Mouse (Mus musculus) hindbrain, embryonic 16.5 days (tissue): ENCODE measurements around the gene Fut1. TPM values are rescaled to one million over a fixed set of nuclear protein-coding genes. Genes with fewer than 3 reads are reported as not detected.

Experiments
- ATAC-seq: fragments of 200-750 bp; cut with Nextera tagmentation; 2 replicates; pipeline ENCODE4 v1.8.0; 2017; ENCODE audit warnings: moderate TSS enrichment, moderate library complexity
- H3K27ac ChIP-seq: fragments of 300-500 bp; sonication (generic); 2 replicates; pipeline ENCODE4 v1.5.1; 2014; ENCODE audit warnings: low read depth, mild to moderate bottlenecking, control low read depth, low read length, moderate library complexity
- H3K27me3 ChIP-seq: fragments of 300-500 bp; sonication (generic); replicated peaks from 2 replicates; pipeline ENCODE4 v1.6.1; 2014; ENCODE audit warnings: low read length; ENCODE audit not compliant: control insufficient read depth, insufficient read depth
- H3K36me3 ChIP-seq: fragments of 300-500 bp; sonication (generic); 2 replicates; pipeline ENCODE4 v1.6.1; 2014; ENCODE audit warnings: mild to moderate bottlenecking, low read length, moderate library complexity, mixed read lengths; ENCODE audit not compliant: control insufficient read depth, insufficient read depth
- H3K4me1 ChIP-seq: fragments of 300-500 bp; sonication (generic); 2 replicates; pipeline ENCODE4 v1.6.1; 2014; ENCODE audit warnings: low read depth, low read length; ENCODE audit not compliant: control insufficient read depth, insufficient read depth
- H3K4me2 ChIP-seq: fragments of 300-500 bp; sonication (generic); 2 replicates; pipeline ENCODE4 v1.6.1; 2014; ENCODE audit warnings: mild to moderate bottlenecking, low read length, control low read depth, moderate library complexity
- H3K4me3 ChIP-seq: fragments of 300-500 bp; sonication (generic); 2 replicates; pipeline ENCODE4 v1.5.1; 2014; ENCODE audit warnings: mild to moderate bottlenecking, low read length, control low read depth, moderate library complexity
- H3K9ac ChIP-seq: fragments of 300-500 bp; sonication (generic); 2 replicates; pipeline ENCODE4 v1.6.1; 2014; ENCODE audit warnings: low read depth, mild to moderate bottlenecking, control low read depth, low read length, moderate library complexity
- H3K9me3 ChIP-seq: fragments of 300-500 bp; sonication (generic); 2 replicates; pipeline ENCODE4 v1.6.1; 2014; ENCODE audit warnings: mild to moderate bottlenecking, low read length, moderate library complexity; ENCODE audit not compliant: control insufficient read depth
- WGBS: fragments of 180-500 bp; shearing (Covaris S2); extraction: QIAGEN DNeasy Blood & Tissue Kit; methylation state at CpG from one replicate; pipeline ENCODE4 v1.1.7; 2014; 5-methylcytosine and 5-hydroxymethylcytosine counted together
- polyA plus RNA-seq: library from polyadenylated mRNA; unstranded; fragments of >200 nt; fragmentation: Nextera tagmentation; extraction: Ambion mirVana; gene quantifications from 2 replicates; pipeline ENCODE4 v1.2.1, GENCODE M21; 2015

Gene Fut1
- polyA plus RNA-seq, 1 experiment from 2014 or later: not detected

GRCm38 (mm10) chr7:45635711-45636688 lies 18.9 kb downstream of the Fut1 start:
- ATAC-seq: no peak
- peaks cover 7% of the 10 kb centered on the region for H3K36me3 ChIP-seq
- no peak overlapping the region for H3K27ac ChIP-seq
- no peak overlapping the region for H3K4me2 ChIP-seq
- WGBS: 83% methylated on average over 15 of the region's 15 CpGs
- no peaks in the 10 kb centered on the region for H3K9me3 ChIP-seq
- H3K9ac ChIP-seq: no peak overlapping the region
- H3K4me3 ChIP-seq: no peak overlapping the region
- H3K4me1 ChIP-seq: peaks cover 14% of the 10 kb centered on the region
- H3K27me3 ChIP-seq: 0 out of 2 replicates have a peak, but pooled peaks cover 2% of the 10 kb centered on the region

DNA sequence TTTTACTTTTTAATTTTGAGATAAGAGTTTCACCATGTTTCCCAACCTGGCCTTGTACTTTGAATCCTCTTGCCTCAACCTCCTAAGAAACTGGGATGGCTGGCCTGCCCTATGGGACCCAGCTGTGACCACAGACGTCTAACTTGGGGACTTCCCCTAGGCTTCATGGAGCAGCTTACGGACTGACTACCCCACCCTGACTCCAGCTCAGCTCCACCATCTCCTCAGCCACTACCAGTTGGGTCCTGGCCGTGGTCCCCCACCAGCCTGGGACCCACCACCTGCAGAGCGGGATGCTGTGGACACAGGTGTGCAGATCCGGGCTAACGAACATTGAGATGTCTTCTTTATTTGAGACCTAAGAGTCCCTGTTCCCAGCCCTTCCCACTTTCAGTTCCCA lies 20.6 kb downstream of the Fut1 start:
- ATAC-seq: no peak

GRCm38 (mm10) chr7:45638623-45639401 lies 21.7 kb downstream of the Fut1 start:
- ATAC-seq: peak; percentile 89
- Histone ChIP-seq H3K9me3 (no peaks in the 10 kb centered on the region), H3K36me3 (peaks cover 7% of the 10 kb centered on the region), H3K4me3 (peak overlapping the region; percentile 40), H3K4me2 (peak overlapping the region; percentile 68), H3K4me1 (peaks cover 18% of the 10 kb centered on the region), H3K27me3 (no peaks in the 10 kb centered on the region), H3K27ac (no peak overlapping the region), H3K9ac (peak overlapping the region; percentile 52; the same call in 1 of the 2 replicates)
- WGBS: 18% methylated on average over 29 of the region's 29 CpGs

More for the DNA sequence above, 20.6 kb downstream of the Fut1 start:
- Histone ChIP-seq H3K27me3 (no peaks in the 10 kb centered on the region), H3K9me3 (no peaks in the 10 kb centered on the region), H3K4me3 (no peak overlapping the region), H3K4me1 (peaks cover 15% of the 10 kb centered on the region), H3K36me3 (peaks cover 7% of the 10 kb centered on the region), H3K9ac (no peak overlapping the region), H3K27ac (no peak overlapping the region), H3K4me2 (peak overlapping the region; percentile 68)
- WGBS: 98% methylated on average over 6 of the region's 6 CpGs

- H3K36me3 ChIP-seq: peaks cover 7% of the 10 kb centered on the region
- no peaks in the 10 kb centered on the region for H3K27me3 ChIP-seq
- no peak within 1 kb of the TSS for H3K9ac ChIP-seq
- peaks cover 18% of the 10 kb centered on the region for H3K4me1 ChIP-seq
- WGBS: 23% methylated on average over 19 of the region's 19 CpGs
- H3K9me3 ChIP-seq: no peaks in the 10 kb centered on the region
- H3K4me2 ChIP-seq: no peak within 1 kb of the TSS
- H3K27ac ChIP-seq: no peak within 1 kb of the TSS
- ATAC-seq: no peak
- H3K4me3 ChIP-seq: no peak within 1 kb of the TSS
These were observed 22.5 kb downstream of the Fut1 start, which contains the start of gene Mamstr for GRCm38 (mm10) chr7:45639561-45640027. Mamstr (plus strand) TSS chr7:45639977.

DNA sequence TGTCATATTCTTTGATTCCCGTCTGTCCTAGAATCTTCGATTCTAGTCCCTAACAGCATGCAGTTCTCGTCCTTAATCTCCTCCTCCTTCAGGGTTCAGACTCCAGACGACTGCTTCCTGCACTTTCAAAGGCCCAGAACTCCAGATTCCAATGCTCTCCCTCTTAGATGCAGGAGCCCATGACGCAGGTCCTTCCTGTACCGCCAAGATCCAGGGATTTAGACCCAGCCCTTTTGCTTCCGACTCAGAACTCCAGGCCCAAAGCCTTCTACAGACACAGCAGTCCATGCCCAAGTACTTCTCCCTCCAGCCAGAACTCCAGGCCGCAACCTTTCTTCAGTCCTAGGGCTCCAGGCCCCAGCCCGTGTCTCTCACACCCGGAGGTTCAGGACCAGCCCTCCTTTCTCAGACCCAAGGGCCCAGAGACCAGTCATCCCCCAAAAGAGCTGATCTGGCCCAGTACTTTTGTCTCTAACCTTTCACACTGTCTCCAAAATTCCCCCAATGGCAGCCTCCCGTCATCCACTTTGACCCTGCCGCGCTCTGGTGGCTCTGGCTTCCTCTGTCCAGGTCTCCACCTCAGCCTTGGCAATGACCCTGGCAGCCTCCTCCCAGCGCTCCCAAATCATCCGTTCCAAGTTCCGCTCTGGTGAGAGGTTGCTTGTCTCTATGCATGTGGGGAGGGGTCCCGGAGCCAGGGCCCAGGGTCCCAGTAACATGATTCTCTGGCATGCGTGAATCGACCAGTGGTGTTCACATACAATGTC lies 23.3 kb downstream of the Fut1 start:
- H3K27me3 ChIP-seq: no peaks in the 10 kb centered on the region
- H3K4me2 ChIP-seq: no peak overlapping the region
- H3K4me1 ChIP-seq: peaks cover 18% of the 10 kb centered on the region
- no peak for ATAC-seq
- H3K4me3 ChIP-seq: no peak overlapping the region
- no peaks in the 10 kb centered on the region for H3K9me3 ChIP-seq
- 72% methylated on average over 19 of the region's 19 CpGs for WGBS
- peaks cover 7% of the 10 kb centered on the region for H3K36me3 ChIP-seq
- no peak overlapping the region for H3K27ac ChIP-seq
- no peak overlapping the region for H3K9ac ChIP-seq

DNA sequence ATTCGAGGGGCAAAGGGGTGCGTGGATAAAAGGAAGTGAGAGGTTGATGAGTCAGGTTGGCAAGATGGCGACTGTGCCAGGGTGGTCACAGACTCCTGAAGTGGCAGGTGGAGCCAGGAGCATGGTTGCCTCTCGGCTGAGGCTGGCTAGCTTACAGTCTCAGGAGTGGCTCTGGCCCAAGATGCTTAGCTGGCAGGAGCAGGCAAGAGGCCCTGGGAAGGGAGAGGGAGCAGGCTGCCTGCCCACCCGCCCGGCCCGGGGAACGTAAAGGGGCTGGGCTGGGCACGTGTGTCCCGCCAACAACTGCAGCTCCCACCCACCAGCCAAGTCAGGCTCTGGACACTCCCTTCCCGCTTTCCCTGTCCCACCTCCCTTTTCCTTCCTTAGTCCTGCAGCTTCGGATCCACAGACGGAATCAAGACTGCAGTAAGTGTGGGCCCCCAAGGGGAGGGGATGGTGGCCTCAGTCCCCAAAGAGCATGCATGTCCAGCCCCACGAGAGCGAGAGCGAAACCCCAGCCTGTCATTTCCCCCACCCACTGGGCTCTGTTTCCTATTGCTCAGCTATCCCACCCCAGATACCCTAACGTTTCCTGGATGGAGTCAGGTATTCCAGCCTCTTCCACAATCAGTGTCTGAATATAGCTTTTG lies 24.4 kb downstream of the Fut1 start:
- Histone ChIP-seq H3K4me3 (no peak overlapping the region), H3K36me3 (peaks cover 2% of the 10 kb centered on the region), H3K9ac (peak overlapping the region; percentile 24; the same call in 1 of the 2 replicates), H3K9me3 (no peaks in the 10 kb centered on the region), H3K27me3 (no peaks in the 10 kb centered on the region), H3K4me1 (peaks cover 18% of the 10 kb centered on the region), H3K4me2 (peak overlapping the region; percentile 20; the same call in 1 of the 2 replicates), H3K27ac (no peak overlapping the region)
- no peak for ATAC-seq
- 62% methylated on average over 13 of the region's 17 CpGs for WGBS

DNA sequence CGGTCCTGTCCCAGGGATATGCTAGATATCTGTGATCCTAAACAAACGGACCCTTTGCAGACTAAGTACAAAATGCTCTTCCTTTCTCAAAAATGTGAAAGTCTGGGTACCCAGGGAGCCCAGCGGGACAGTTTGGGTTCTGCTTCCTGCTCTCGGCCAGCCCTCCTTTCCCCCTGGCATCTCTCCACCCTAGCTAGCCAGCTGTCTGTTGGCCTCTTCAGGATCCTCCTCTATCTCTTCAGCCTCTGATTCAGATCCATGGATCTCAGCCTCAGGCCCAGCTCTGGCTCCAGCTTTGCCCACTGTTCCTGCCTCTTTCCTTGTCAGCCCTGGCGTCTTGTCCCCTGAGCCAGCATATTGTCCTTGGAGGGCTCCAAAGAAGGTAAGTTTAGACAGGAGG lies 25.0 kb downstream of the Fut1 start:
- no peak for ATAC-seq
- Histone ChIP-seq H3K4me1 (peaks cover 18% of the 10 kb centered on the region), H3K27me3 (no peaks in the 10 kb centered on the region), H3K27ac (no peak overlapping the region), H3K9ac (no peak overlapping the region), H3K4me3 (no peak overlapping the region), H3K9me3 (no peaks in the 10 kb centered on the region), H3K36me3 (no peaks in the 10 kb centered on the region), H3K4me2 (no peak overlapping the region)
- WGBS: 78% methylated on average over 5 of the region's 5 CpGs

DNA sequence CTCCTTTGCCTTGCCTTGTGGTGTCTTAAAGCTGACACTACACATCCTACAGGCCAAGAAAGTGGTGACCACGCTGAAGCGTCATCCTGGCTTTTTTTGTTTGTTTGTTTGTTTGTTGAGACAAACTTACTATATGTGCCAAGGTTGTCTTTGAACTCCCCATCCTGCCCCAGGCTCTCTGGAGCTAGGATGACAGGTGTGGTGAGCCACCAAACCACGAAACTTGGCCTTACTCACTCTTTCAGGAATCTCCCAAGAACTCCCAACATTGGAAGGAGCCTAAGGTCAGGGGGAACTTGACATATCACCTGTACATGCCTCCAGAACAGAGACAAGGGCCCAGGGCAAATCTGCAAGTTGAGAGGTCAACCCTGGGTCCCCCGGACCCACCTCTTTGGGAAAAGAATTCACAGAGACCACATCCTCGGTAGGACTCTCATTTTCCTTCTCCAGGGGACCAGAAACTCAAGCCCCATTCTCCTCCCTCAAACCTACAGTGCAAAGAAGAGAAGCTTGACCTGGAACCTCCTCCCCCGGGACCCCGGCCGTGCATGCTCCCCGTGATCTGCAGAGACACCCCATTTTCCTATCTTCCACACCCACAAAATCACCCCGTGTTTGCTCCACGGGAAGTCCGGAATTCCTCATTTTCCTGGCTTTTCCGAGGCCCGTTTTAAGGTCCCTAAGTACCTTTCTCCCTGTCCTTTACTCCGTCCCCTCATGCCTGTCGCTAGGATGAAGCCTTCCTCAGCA lies 25.6 kb downstream of the Fut1 start:
- Histone ChIP-seq H3K4me2 (peak overlapping the region; percentile 77), H3K9me3 (no peaks in the 10 kb centered on the region), H3K9ac (peak overlapping the region; percentile 74), H3K27me3 (no peaks in the 10 kb centered on the region), H3K4me3 (peak overlapping the region; percentile 43), H3K27ac (peak overlapping the region; percentile 80), H3K36me3 (no peaks in the 10 kb centered on the region), H3K4me1 (peaks cover 18% of the 10 kb centered on the region)
- no peak for ATAC-seq
- 37% methylated on average over 16 of the region's 16 CpGs for whole genome bisulfite sequencing
